Mouse (Mus musculus) kidney, adult 2 months (tissue): ENCODE results near the gene Gne.

Source experiments
- CTCF ChIP-seq: fragments of 200-500 bp; conservative IDR thresholded peaks from 2 replicates; pipeline ENCODE4 v1.5.1; 2011; ENCODE audit warnings: low read depth, mild to moderate bottlenecking, control low read depth, low read length, moderate library complexity, mixed read lengths; ENCODE audit not compliant: insufficient read depth, insufficient read length
- POLR2A ChIP-seq: fragments of 200-500 bp; IDR thresholded peaks from one replicate; pipeline ENCODE4 v1.6.1; 2011; ENCODE audit warnings: low read depth, low read length, control low read depth

GRCm38 (mm10) chr4:44028303-44029135, 55.5 kb downstream of the Gne start:
- TF ChIP-seq CTCF (no peak), POLR2A (no peak)
